Mouse (Mus musculus) neural tube, embryonic 10.5 days (tissue): ENCODE data around the gene Scgb2b18.
"Not testable (repeated sequence)": the region's sequence is repeated elsewhere in the genome, so short reads cannot be mapped to it uniquely, and the experiment has no call there.

Experiments used
- DNase-seq: peaks from one replicate; pipeline ENCODE4 v3.0.0-alpha.2; 2017; ENCODE audit warnings: low spot score; ENCODE audit errors: extremely low spot score

The Scgb2b18 gene

DNA sequence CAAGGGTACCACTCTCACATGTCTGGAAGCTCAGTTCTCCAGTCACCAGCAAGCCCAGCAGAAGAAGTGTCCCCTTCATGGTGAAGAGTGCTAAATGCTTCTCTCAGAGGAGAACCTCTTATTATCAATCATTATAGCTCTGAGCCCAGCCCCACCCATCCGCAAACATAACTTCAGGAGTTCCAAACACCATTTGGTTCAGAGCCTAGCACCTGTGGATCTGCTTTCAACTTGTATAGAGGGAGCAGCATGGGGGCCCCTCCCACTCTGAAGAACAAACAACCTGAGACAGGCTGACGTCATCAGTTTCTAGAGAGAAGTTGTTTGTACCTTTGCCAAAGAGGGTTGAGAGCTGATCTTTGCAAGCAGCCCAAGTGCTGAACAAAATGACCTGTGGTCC is at the start of gene Scgb2b18:
TSS of gene Scgb2b18 (minus strand) at position 101 of the 400 bp plus-strand sequence.
- not testable (repeated sequence) for DNase-seq

- not testable (repeated sequence) for DNase-seq
These were observed 11.6 kb upstream of the Scgb2b18 start, which contains the start of gene Scgb1b18 for GRCm38 (mm10) chr7:33185268-33185667. Scgb1b18 (plus strand) TSS chr7:33185568.
